Mouse (Mus musculus): ENCODE data around the gene Taok2. TPM values are rescaled to one million over a fixed set of nuclear protein-coding genes. Genes with fewer than 3 reads are reported as not detected.
A peak's percentile ranks its signal among the peaks of the same experiment; 100 is the strongest.

Taok2 gene
- polyA plus RNA-seq, 1 experiment from 2014 or later, result 52.8 TPM

- Histone ChIP-seq H3K4me2 (ENCODE audit: low read length) (peak overlapping the region; percentile 73; the same call in 1 of the 2 replicates), H3K27me3 (replicated peaks; ENCODE audit: control insufficient read depth, insufficient read depth, low read length) (no peaks in the 10 kb centered on the region), H3K4me1 (ENCODE audit: control insufficient read depth, insufficient read depth, low read depth, low read length) (peaks cover 26% of the 10 kb centered on the region), H3K27ac (ENCODE audit: low read depth, low read length) (no peak overlapping the region), H3K36me3 (ENCODE audit: control insufficient read depth, insufficient read depth, low read length) (peaks cover 2% of the 10 kb centered on the region; the same call in 1 of the 2 replicates), H3K9ac (ENCODE audit: low read depth, low read length) (no peak overlapping the region; the same call in 1 of the 2 replicates), H3K4me3 (ENCODE audit: low read length) (no peak overlapping the region), H3K9me3 (ENCODE audit: control insufficient read depth, low read length) (no peaks in the 10 kb centered on the region)
- ATAC-seq, result no peak
- WGBS, result 17% methylated on average over 8 of the region's 8 CpGs
Measured at GRCm38 (mm10) chr7:126825403-126825802, 59.1 kb downstream of the Taok2 start.

GRCm38 (mm10) chr7:126823940-126824339 is 60.6 kb downstream of the Taok2 start:
- peaks cover 2% of the 10 kb centered on the region; the same call in 1 of the 2 replicates for H3K36me3 ChIP-seq (ENCODE audit: control insufficient read depth, insufficient read depth, low read length)
- peak; percentile 11 for ATAC-seq
- no peaks in the 10 kb centered on the region for H3K27me3 ChIP-seq (replicated peaks; ENCODE audit: control insufficient read depth, insufficient read depth, low read length)
- H3K9me3 ChIP-seq (ENCODE audit: control insufficient read depth, low read length), result no peaks in the 10 kb centered on the region
- H3K9ac ChIP-seq (ENCODE audit: low read depth, low read length), result peak overlapping the region; percentile 70
- H3K27ac ChIP-seq (ENCODE audit: low read depth, low read length), result peak overlapping the region; percentile 72; the same call in 1 of the 2 replicates
- peaks cover 26% of the 10 kb centered on the region for H3K4me1 ChIP-seq (ENCODE audit: control insufficient read depth, insufficient read depth, low read depth, low read length)
- 8% methylated on average over 10 of the region's 10 CpGs for WGBS
- peak overlapping the region; percentile 73 for H3K4me2 ChIP-seq (ENCODE audit: low read length)
- H3K4me3 ChIP-seq (ENCODE audit: low read length), result peak overlapping the region; percentile 48

- Histone ChIP-seq H3K9ac (ENCODE audit: low read depth, low read length) (peak overlapping the region; percentile 70), H3K4me3 (ENCODE audit: low read length) (peak overlapping the region; percentile 48), H3K36me3 (ENCODE audit: control insufficient read depth, insufficient read depth, low read length) (no peaks in the 10 kb centered on the region), H3K4me2 (ENCODE audit: low read length) (peak overlapping the region; percentile 73), H3K9me3 (ENCODE audit: control insufficient read depth, low read length) (no peaks in the 10 kb centered on the region), H3K27ac (ENCODE audit: low read depth, low read length) (peak overlapping the region; percentile 72), H3K4me1 (ENCODE audit: control insufficient read depth, insufficient read depth, low read depth, low read length) (peaks cover 26% of the 10 kb centered on the region), H3K27me3 (replicated peaks; ENCODE audit: control insufficient read depth, insufficient read depth, low read length) (no peaks in the 10 kb centered on the region)
- peak; percentile 84 for ATAC-seq
- 0% methylated on average over 11 of the region's 19 CpGs for WGBS
Measured at GRCm38 (mm10) chr7:126823202-126823711, 61.2 kb downstream of the Taok2 start.

- Histone ChIP-seq H3K27ac (ENCODE audit: low read depth, low read length) (peak overlapping the region; percentile 72), H3K4me2 (ENCODE audit: low read length) (peak overlapping the region; percentile 73), H3K27me3 (replicated peaks; ENCODE audit: control insufficient read depth, insufficient read depth, low read length) (no peaks in the 10 kb centered on the region), H3K36me3 (ENCODE audit: control insufficient read depth, insufficient read depth, low read length) (no peaks in the 10 kb centered on the region), H3K9me3 (ENCODE audit: control insufficient read depth, low read length) (no peaks in the 10 kb centered on the region), H3K4me1 (ENCODE audit: control insufficient read depth, insufficient read depth, low read depth, low read length) (peaks cover 26% of the 10 kb centered on the region), H3K9ac (ENCODE audit: low read depth, low read length) (peak overlapping the region; percentile 70), H3K4me3 (ENCODE audit: low read length) (peak overlapping the region; percentile 48)
- peak; percentile 58 for ATAC-seq
- WGBS, result 8% methylated on average over 9 of the region's 9 CpGs
Measured at GRCm38 (mm10) chr7:126822741-126823140, 61.8 kb downstream of the Taok2 start.

GRCm38 (mm10) chr7:126821835-126822511 is 62.5 kb downstream of the Taok2 start:
- ATAC-seq, result no peak
- WGBS, result 18% methylated on average over 7 of the region's 7 CpGs
- Histone ChIP-seq H3K9ac (ENCODE audit: low read depth, low read length) (peak overlapping the region; percentile 70), H3K27ac (ENCODE audit: low read depth, low read length) (peak overlapping the region; percentile 72), H3K27me3 (replicated peaks; ENCODE audit: control insufficient read depth, insufficient read depth, low read length) (no peaks in the 10 kb centered on the region), H3K9me3 (ENCODE audit: control insufficient read depth, low read length) (no peaks in the 10 kb centered on the region), H3K36me3 (ENCODE audit: control insufficient read depth, insufficient read depth, low read length) (no peaks in the 10 kb centered on the region), H3K4me1 (ENCODE audit: control insufficient read depth, insufficient read depth, low read depth, low read length) (peaks cover 26% of the 10 kb centered on the region), H3K4me3 (ENCODE audit: low read length) (peak overlapping the region; percentile 48; the same call in 1 of the 2 replicates), H3K4me2 (ENCODE audit: low read length) (peak overlapping the region; percentile 73)

GRCm38 (mm10) chr7:126818818-126819217 is 65.7 kb downstream of the Taok2 start:
- no peaks in the 10 kb centered on the region for H3K9me3 ChIP-seq (ENCODE audit: control insufficient read depth, low read length)
- no peak overlapping the region for H3K9ac ChIP-seq (ENCODE audit: low read depth, low read length)
- H3K27me3 ChIP-seq (replicated peaks; ENCODE audit: control insufficient read depth, insufficient read depth, low read length), result no peaks in the 10 kb centered on the region
- no peaks in the 10 kb centered on the region for H3K36me3 ChIP-seq (ENCODE audit: control insufficient read depth, insufficient read depth, low read length)
- no peak overlapping the region for H3K27ac ChIP-seq (ENCODE audit: low read depth, low read length)
- peaks cover 11% of the 10 kb centered on the region for H3K4me1 ChIP-seq (ENCODE audit: control insufficient read depth, insufficient read depth, low read depth, low read length)
- H3K4me3 ChIP-seq (ENCODE audit: low read length), result no peak overlapping the region
- no peak for ATAC-seq
- H3K4me2 ChIP-seq (ENCODE audit: low read length), result no peak overlapping the region
- 30% methylated on average over 1 of the region's 1 CpGs for WGBS

GRCm38 (mm10) chr7:126817595-126817994 is 66.9 kb downstream of the Taok2 start:
- WGBS, result 91% methylated on average over 7 of the region's 7 CpGs
- no peak for ATAC-seq

GRCm38 (mm10) chr7:126816494-126816893 is 68.0 kb downstream of the Taok2 start:
- H3K4me3 ChIP-seq (ENCODE audit: low read length), result no peak overlapping the region
- ATAC-seq, result no peak
- no peaks in the 10 kb centered on the region for H3K36me3 ChIP-seq (ENCODE audit: control insufficient read depth, insufficient read depth, low read length)
- H3K9me3 ChIP-seq (ENCODE audit: control insufficient read depth, low read length), result no peaks in the 10 kb centered on the region
- WGBS, result 82% methylated on average over 8 of the region's 8 CpGs
- H3K27ac ChIP-seq (ENCODE audit: low read depth, low read length), result no peak overlapping the region
- H3K4me1 ChIP-seq (ENCODE audit: control insufficient read depth, insufficient read depth, low read depth, low read length), result no peaks in the 10 kb centered on the region
- no peak overlapping the region for H3K9ac ChIP-seq (ENCODE audit: low read depth, low read length)
- H3K4me2 ChIP-seq (ENCODE audit: low read length), result no peak overlapping the region
- no peaks in the 10 kb centered on the region for H3K27me3 ChIP-seq (replicated peaks; ENCODE audit: control insufficient read depth, insufficient read depth, low read length)

More at GRCm38 (mm10) chr7:126817595-126817994, 66.9 kb downstream of the Taok2 start:
- H3K27ac ChIP-seq (ENCODE audit: low read depth, low read length), result no peak overlapping the region
- no peak overlapping the region for H3K9ac ChIP-seq (ENCODE audit: low read depth, low read length)
- no peak overlapping the region for H3K4me3 ChIP-seq (ENCODE audit: low read length)
- H3K27me3 ChIP-seq (replicated peaks; ENCODE audit: control insufficient read depth, insufficient read depth, low read length), result no peaks in the 10 kb centered on the region
- peaks cover 7% of the 10 kb centered on the region for H3K4me1 ChIP-seq (ENCODE audit: control insufficient read depth, insufficient read depth, low read depth, low read length)
- no peaks in the 10 kb centered on the region for H3K36me3 ChIP-seq (ENCODE audit: control insufficient read depth, insufficient read depth, low read length)
- no peaks in the 10 kb centered on the region for H3K9me3 ChIP-seq (ENCODE audit: control insufficient read depth, low read length)
- H3K4me2 ChIP-seq (ENCODE audit: low read length), result no peak overlapping the region

- 49% methylated on average over 8 of the region's 8 CpGs for WGBS
Measured at GRCm38 (mm10) chr7:126815726-126816222, 68.7 kb downstream of the Taok2 start.

More at GRCm38 (mm10) chr7:126815726-126816222, 68.7 kb downstream of the Taok2 start:
- Histone ChIP-seq H3K27me3 (replicated peaks; ENCODE audit: control insufficient read depth, insufficient read depth, low read length) (no peaks in the 10 kb centered on the region), H3K4me2 (ENCODE audit: low read length) (no peak overlapping the region), H3K4me3 (ENCODE audit: low read length) (no peak overlapping the region), H3K9ac (ENCODE audit: low read depth, low read length) (no peak overlapping the region), H3K9me3 (ENCODE audit: control insufficient read depth, low read length) (no peaks in the 10 kb centered on the region), H3K4me1 (ENCODE audit: control insufficient read depth, insufficient read depth, low read depth, low read length) (no peaks in the 10 kb centered on the region), H3K36me3 (ENCODE audit: control insufficient read depth, insufficient read depth, low read length) (no peaks in the 10 kb centered on the region), H3K27ac (ENCODE audit: low read depth, low read length) (no peak overlapping the region)
- ATAC-seq, result no peak
